Mouse (Mus musculus) C2C12 (cell line): ENCODE results near the gene Qrich1.

Source experiments
- CTCF ChIP-seq: IDR thresholded peaks from one replicate; pipeline ENCODE4 v1.5.1; 2011; ENCODE audit not compliant: control insufficient read depth, insufficient read depth, insufficient read length
- FOSL1 ChIP-seq: IDR thresholded peaks from one replicate; pipeline ENCODE4 v1.8.0; 2011; ENCODE audit warnings: mild to moderate bottlenecking, low read length; ENCODE audit not compliant: poor library complexity, insufficient read depth, severe bottlenecking
- MAX ChIP-seq: IDR thresholded peaks from one replicate; pipeline ENCODE4 v1.6.1; 2011; ENCODE audit warnings: mild to moderate bottlenecking, control low read depth
- MYOD1 ChIP-seq: IDR thresholded peaks from one replicate; pipeline ENCODE4 v1.6.1; 2011; ENCODE audit warnings: low read depth; ENCODE audit not compliant: control insufficient read depth, insufficient read length
- MYOG ChIP-seq: IDR thresholded peaks from one replicate; pipeline ENCODE4 v1.6.1; 2011; ENCODE audit not compliant: control insufficient read depth, insufficient read length; ENCODE audit errors: extremely low read depth
- USF1 ChIP-seq: IDR thresholded peaks from one replicate; pipeline ENCODE4 v1.6.1; 2011; ENCODE audit warnings: low read depth, mild to moderate bottlenecking, control low read depth, moderate library complexity

- TF ChIP-seq CTCF (no peak), MYOD1 (no peak), USF1 (no peak), MYOG (no peak), MAX (no peak), FOSL1 (no peak)
Observed at GRCm38 (mm10) chr9:108481520-108482210, 34.9 kb upstream of the Qrich1 start.
